Mouse (Mus musculus) urinary bladder, adult 2 months (tissue): ENCODE results near the gene Fcgbp. TPM values are rescaled to one million over a fixed set of nuclear protein-coding genes. Genes with fewer than 3 reads are reported as not detected.
"Not testable (repeated sequence)": the region's sequence is repeated elsewhere in the genome, so short reads cannot be mapped to it uniquely, and the experiment has no call there.

Source experiments
- DNase-seq: peaks from one replicate; pipeline ENCODE4 v3.0.0; 2022; ENCODE audit warnings: low spot score
- polyA plus RNA-seq: library from polyadenylated mRNA; depleted of rRNA; stranded (reverse); fragments of >200 nt; gene quantifications from 2 replicates; pipeline ENCODE4 v1.2.3, GENCODE M21; 2012; rRNA removed

Gene Fcgbp
- 1.3 TPM in 2 replicates for polyA plus RNA-seq

DNA sequence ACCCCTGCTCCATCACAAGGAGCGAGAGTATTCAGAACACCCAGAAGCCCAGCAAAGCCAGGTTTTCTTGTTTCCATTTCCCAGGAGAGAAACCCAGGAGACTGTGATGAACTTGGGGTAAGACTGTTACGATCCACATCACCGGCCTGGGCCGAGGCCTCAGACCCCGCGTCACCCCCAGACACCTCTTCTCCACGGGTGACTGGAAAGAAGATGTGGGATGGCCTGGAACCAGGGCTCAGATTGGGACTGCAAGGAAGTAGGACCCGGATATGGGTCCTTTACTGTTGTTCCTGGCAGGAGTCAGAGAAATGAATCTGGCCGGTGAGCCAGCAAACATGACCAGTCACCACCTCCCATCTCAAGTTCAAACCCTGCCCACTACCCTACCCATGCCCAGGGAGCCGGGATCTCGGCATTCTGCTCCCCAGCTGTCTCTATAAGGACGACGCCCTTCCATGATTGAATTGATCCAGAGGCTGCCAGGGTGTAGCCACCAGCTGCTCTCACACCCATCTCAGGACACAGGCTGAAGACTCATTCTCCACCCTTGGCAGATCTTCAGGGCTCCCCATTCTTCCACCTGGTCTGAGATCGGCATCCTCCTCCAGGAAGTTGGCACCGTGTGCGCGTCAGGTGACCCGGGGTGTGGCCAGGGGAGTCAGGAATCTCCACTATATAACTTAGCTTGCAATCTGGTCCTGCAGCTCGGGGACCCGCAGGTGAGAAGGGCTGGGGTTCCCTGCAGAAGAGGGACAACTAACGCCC lies at the start of gene Fcgbp:
TSS of gene Fcgbp (plus strand) at position 706 of the 768 bp plus-strand sequence.
- no peak for DNase-seq

DNA sequence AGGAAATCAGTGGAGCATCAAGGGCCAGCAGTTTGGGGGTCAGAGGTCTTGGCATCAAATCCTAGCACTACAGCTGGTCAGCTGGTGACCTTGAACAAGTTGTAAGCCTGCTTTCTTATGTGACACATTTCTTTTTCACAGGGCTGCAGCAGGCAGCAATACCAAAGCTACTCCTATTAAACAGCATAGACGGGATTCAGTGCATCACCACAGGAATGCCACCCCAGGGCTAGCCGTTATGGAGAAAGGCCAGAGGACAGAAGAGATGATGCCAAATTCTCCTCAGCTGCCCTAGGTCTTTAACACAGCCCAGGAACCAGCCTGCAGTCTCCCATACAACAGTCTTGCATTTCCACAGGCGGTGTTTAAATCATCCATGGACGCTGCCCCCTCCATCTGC lies 26.5 kb upstream of the Fcgbp start:
- DNase-seq, result no peak

DNA sequence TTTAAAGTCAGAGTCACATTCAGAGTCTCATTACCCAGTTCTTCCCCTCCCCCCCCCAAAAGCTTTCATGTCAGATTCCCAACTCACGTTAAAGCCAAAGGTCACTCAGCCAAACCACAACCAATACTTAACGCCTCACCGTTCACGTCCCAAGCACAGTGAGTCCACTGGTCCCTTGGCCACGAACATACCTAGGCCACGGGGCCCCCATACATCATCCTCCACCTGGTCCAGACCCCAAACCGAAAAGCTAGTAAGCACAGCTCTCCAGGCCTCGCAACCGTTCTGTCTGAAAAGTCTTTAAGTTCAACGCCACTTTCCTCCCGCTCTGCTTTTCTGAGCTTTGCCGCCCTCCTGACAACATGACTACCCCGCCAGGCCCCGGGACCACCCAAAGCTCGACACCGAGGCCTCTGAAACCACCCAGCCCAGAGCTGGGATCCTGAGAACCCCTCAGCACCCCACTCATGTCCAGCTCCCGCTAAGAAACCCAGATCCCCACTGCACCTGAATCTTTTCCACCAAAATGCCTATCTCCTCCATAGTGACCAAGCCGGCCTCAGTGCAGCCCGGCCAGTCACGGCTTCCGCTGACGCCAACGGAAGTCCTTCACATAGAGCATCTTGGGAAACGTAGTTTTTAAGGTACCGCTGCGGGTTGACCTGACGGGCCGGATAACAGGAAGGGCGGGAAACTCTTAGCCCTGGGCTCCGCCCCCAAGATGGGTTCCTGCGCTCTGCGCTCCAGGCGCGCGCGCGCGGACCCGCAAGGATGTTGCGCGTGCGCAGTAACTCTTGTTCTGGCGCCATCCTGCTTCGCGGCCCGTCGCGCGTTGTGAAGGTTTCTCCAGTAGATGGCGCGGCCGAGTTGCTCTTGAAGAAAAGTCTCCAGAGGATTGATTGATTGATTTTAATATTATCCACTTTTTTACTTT lies 21.3 kb upstream of the Fcgbp start, which contains the start of gene Psmc4:
TSS of gene Psmc4 (minus strand) at position 626 of the 934 bp plus-strand sequence.
- peak; percentile 87 for DNase-seq

DNA sequence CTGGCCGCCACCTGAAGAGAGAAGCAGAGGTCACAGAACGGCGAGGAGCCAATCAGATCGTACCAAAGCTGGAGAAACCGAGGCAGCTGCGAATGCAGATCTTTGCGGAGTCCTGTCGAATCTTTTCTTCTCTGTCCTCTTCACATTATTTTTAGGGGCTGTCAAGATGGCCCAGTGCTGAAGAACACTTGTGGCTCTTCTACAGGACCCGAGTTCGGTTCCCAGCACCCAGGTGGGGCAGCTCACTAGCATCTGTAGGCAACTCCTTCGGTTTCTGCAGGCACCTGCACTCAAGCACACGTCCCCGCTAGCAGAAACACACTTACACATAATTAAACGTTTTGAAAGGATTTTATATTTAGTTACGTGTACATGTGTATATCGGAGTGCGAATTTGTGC lies 20.5 kb upstream of the Fcgbp start:
- DNase-seq, result no peak

DNA sequence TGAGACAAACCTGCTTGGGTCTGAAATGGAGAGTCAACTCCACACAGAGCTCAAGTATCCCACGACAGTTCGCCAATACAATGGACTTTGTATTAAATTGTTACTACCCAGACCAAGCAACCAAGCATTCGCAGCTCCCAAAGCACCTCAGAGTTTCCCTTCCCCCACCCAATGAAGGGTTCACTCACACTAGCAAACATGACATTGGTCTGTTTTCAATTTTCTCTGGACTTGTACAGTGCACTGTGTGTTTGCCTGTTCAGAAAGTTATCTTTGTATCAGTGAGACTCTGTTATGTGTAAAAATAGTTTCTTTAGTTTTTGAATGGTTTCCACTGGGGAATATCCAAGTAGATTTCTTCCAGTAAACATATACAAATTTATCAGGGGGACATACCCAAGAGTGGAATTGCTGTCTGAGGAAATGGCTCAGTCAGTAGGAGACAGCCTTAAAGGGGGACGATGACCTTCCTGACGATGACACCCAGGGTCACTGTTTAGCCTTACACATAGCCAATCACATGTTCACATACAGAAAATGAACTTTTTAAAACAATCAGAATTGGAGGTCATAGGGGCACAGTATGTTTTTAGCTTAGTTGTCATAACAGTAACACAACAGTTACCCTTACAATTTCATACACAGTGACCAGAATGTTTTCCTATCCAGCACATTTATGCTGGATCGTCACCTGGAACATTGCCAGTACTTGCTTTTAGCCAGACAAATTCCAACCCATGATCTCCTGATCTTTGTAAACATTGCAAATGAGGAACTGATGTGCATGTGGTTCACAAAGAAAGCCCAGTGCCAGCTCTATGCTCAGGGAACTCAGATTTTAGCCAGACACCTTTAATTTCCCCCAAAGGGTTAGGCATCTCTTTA lies 17.7 kb upstream of the Fcgbp start:
- no peak for DNase-seq

DNA sequence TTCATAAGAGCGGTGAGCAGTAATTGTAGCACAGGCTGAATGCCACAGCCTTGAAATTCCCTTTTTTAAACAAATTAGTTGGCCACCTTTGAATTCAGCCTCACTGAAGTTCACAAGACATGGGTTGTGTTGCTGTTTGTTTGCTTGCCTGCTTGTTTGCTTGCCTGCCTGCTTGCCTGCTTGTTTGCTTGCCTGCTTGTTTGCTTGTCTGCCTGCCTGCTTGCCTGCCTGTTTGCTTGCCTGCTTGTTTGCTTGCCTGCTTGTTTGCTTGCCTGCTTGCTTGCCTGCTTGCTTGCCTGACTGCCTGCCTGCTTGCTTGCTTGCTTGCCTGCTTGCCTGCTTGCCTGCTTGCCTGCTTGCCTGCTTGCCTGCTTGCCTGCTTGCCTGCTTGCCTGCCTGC lies 11.1 kb upstream of the Fcgbp start:
- DNase-seq, result no peak

DNA sequence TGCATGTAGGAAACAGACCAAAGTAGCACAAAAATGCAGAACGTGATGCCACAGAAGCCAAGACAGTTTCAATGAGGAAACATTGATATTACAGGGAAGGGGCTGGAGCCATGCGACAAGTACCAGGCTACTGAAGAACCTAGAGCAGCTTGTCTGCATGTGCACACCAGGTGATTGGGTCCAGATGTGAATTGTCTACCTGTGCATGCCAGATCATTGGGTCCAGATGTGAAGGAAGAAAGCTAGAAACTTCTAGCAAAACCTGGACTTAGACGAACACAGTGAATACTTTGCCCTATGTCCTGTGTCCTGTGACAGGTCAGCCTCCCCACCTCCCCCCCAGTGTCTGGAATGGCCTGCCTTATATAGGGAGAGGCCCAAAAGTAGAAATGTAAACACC lies 2.4 kb upstream of the Fcgbp start:
- no peak for DNase-seq

DNA sequence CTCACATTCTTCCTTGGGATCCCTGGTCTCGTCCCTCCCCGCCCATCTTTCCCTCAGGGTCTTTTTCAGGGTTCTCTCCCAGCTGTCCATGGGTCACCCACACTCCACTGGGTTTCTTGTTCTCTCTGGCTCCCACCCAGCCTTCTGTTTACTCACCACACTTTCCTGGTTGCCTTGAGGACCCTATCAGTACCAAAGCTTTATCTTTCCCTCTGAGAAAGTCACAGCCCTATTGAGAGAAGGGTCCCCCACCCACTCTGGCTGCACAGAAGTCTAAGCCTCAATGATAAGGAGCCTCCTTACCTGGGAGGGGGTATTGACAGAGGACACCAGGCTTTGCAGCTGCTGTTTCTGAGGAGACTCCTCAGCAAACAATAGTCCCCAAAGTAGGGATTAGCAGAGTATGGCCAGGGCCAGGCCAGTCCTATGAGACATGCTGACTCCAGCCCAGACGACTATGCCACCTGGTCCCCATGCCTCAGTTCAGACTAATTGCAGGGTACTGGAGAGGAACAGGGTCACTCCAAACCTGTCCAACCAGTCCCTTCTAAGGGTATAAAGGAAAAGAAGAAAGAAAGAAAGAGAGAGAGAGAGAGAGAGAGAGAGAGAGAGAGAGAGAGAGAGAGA lies 1.4 kb upstream of the Fcgbp start:
- no peak for DNase-seq

DNA sequence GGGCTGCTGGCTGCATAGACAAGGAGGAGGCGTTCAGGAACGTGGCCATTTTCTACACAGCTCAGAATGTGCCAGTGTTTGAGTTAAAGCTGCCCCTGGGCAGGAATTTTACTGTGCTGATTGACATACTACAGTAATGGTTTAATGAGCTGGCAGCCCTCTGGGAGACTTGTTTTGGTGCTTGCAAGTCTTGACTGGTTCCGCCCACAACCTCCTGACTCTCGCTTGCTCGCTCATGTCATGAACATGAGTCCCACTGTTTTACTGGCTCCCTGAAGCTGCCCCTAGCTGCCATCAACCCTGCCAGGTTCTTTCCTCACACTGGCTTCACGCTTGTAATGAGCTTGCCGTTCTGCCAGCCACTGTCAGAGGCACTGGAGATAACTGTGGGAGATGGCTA lies 13.2 kb downstream of the Fcgbp start:
- no peak for DNase-seq

DNA sequence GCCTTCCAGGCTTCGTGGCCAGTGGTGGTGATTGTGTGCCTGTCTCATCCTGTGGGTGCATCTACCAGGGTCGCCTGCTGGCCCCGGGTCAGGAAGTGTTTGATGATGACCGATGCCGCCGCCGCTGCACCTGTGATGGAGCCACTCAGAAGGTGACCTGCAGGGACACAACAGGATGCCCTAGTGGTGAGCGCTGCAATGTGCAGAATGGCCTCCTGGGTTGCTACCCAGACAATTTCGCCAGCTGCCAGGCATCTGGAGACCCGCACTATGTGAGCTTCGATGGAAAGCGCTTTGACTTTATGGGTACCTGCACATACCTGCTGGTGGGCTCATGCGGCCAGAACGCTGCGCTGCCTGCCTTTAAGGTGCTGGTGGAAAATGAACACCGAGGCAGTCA lies 15.2 kb downstream of the Fcgbp start:
- no peak for DNase-seq

DNA sequence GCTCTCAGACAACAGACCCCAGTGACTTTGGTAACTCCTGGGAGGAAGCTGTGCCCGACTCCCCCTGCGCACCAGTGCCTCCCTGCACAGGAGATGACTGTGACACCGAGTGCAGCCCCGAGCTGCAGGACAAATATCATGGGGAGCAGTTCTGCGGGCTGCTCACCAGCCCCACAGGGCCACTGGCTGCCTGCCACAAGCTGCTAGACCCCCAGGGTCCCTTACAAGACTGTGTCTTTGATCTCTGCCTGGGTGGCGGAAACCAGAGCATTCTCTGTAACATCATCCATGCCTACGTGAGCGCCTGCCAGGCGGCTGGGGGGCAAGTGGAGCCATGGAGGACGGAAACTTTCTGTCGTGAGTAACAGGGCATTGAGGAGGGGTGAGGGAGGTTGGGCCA lies 22.5 kb downstream of the Fcgbp start:
- DNase-seq, result no peak

DNA sequence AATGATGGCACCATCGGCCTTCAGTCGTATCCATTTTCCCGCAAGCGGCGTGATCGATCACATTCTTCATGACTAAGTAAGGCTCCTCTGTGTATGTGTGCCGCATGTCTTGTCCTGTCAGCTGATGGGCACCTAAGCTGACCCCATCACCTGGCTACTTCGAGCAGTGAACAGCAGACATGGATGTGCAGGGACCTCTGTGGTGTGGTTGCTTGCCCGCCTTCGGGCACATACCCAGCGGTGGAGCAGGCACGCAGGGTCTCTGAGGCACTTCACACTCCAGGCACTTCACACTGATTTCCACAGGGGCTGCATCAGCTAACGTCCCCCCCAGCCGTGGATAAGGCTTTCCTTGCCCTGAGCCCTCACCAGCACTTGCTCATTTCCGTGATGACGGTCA lies 28.1 kb downstream of the Fcgbp start:
- no peak for DNase-seq

DNA sequence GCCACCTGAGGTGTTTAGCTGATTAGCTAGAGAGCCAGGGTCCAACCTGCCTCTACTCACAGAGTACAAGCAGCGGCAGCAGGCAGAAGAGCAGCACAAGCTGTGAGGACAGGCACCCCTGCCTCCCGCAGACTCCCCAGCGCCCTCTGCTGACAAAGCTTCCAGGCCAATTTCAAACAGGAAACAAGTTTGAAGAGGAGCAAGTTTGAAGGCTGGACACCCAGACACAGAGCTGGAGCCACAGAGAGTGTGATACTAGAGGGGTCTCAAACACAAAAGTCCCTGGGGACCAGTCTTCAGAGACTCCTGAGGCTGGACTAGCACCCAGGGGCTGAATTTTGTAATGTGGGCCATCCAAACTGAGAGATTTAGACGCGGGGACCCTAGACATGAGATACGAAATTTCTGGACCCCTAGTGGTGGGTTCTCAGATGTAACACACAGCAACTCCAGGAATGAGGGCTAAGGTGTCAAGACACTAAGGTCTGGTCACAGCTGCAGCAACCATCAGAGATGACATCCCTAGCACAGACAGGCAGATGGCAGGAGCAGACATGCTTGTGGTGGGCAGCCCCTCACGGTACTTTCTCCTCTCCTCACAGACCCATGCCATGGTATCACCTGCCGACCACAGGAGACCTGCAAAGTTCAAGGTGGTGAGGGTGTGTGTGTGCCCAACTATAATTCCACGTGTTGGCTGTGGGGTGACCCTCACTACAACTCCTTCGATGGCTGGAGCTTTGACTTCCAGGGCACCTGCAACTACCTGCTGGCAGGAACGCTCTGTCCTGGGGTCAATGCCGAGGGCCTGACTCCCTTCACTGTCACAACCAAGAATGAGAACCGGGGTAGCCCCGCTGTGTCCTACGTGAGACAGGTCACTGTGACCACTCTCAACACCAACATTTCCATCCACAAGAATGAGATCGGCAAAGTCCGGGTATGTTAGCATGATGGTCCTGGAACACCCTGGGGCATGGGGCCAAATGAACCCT lies 29.9 kb downstream of the Fcgbp start:
- no peak for DNase-seq

DNA sequence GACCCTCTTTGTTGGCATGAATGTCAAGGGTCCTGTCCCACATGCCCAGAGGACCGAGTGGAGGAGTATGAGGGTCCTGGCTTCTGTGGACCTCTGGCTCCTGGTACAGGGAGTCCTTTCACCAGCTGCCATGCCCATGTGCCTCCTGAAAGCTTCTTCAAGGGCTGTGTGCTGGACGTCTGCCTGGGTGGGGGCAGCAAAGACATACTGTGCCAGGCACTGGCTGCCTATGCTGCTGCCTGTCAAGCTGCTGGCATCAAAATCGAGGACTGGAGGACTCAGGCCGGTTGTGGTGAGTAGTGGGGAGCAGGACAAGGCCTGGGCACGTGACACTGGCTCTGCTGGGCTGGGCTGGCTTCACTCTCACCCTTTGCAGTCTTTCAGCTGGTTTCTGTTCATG lies 31.9 kb downstream of the Fcgbp start:
- not testable (repeated sequence) for DNase-seq

DNA sequence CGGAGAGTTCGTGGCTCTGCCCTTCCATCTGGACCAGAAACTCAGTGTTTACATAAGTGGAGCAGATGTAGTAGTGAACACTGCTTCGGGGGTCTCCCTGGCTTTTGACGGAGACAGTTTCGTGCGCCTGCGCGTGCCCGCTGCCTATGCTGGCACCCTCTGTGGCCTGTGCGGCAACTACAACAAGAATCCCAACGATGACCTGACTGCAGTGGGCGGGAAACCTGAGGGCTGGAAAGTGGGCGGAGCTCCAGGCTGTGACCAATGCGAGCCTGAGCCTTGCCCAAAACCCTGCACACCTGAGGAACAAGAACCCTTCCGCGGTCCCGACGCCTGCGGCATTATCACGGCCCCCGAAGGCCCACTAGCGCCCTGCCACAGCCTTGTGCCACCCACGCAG lies 33.6 kb downstream of the Fcgbp start:
- DNase-seq, result no peak

DNA sequence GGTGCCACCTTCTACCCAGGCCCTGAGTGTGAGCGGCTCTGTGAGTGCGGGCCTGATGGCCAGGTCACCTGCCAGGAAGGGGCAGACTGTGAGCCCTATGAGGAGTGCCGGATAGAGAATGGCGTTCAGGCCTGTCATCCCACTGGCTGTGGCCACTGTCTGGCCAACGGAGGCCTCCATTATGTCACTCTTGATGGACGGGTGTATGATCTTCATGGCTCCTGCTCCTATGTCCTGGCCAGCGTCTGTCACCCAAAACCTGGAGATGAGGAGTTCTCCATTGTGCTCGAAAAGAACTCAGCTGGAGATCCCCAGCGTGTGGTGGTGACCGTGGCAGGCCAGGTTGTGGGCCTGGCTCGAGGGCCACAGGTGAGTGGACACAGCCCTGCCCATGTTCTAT lies 35.2 kb downstream of the Fcgbp start:
- DNase-seq, result no peak

DNA sequence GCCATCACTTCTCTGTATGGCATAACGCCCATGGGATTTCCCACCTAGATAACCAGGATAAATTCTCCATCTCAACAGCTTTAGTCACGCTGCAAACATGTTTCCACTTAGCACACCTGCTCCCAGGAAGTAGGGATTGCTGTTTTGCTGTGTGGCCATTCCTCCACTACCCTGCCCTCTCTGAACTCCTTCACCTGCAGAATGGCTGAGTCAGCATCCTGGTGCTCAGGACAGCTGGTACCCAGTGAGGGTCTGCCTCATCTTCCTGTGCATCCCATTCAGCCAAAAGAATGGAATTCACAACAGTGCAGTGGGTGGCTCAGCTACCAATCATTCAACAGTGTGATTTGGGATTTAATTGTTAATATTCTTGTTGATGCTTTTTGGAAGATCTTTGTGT lies 43.6 kb downstream of the Fcgbp start:
- DNase-seq, result no peak

DNA sequence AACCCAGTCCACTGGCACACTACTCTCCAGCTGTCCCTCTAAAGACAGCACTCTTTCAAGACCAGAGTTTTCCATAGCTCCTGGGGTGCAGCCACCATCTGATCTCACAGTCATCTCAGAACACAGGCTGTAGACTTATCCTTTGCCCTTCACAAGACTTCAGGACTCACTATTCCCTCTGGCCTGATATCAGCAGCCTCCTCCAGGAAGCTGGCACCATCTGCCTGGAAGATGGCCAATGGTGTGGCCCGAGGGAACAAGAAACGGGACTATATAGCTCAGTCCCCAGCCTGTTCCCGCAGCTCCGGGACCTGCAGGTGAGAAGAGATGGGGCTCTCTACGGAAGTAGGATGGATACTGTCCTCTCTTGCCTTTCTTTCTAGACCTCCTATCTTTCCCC lies 58.1 kb downstream of the Fcgbp start, which contains the start of gene 9530053A07Rik:
TSS of gene 9530053A07Rik (plus strand) at position 301 of the 400 bp plus-strand sequence.
- no peak for DNase-seq

DNA sequence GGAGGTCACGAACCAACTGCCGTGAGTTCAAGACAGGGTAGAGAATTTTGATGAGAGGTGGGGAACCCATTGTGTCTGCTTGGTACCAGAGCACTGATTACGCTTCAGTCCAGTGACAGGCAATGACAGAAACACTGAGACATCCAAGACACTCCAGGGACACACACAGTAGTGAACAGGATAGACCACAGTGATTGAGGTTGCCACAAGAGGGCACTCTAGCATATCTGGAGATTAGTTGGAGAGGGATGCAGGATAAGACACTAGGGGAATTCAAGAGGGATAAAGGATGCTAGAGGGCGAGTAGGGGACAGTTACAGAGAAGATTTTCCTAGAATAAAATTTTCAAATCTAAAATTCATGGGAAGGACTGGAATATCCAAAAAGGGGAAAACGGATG lies 66.6 kb downstream of the Fcgbp start:
- no peak for DNase-seq

DNA sequence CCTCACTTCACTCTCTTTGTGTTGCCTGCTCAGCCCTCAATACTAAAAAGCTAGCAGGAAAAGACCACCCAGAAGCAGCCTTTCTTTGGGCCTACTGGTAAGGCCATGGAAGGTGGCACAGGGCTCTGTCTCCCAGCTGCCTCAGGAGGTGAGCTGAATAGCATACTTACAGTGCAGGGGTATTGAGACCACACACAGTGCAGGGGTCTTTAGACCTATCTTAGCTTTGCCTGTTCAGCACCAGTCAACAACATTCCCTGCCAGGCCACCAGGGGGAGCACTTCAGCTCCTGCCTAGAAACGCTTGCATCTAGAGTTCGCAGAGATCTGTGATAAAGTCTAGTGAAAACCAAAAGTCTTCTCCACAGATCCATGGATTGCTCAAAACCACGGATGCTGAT lies 77.2 kb downstream of the Fcgbp start:
- DNase-seq, result peak; percentile 59
